In genomic region chr2:39337524-39337923, GRCm38 (mm10) we compare ENCODE assay signal across 25 mouse cellular contexts.
A peak's percentile ranks its signal among the peaks of the same experiment; 100 is the strongest.
DNase-seq lines count a peak whose midpoint lies in the region; ATAC-seq and TF ChIP-seq lines count a peak whose summit lies in the region.
"Had no signal": no experiment of that assay in that cellular context is flagged by ENCODE, and none has a peak within 500 bp of the region (broad histone marks: within the 10 kb centered on the region; RNA-seq: fewer than 3 reads in every experiment).

No protein-coding gene starts in this region.

- no peak overlapping the region for H3K9ac ChIP-seq in midbrain, embryonic 11.5 days (ENCODE audit: low read length)
- H3K9ac ChIP-seq in midbrain, postnatal 0 days (replicated peaks; ENCODE audit: low read length, poor library complexity, severe bottlenecking), result no peak overlapping the region
- H3K9ac ChIP-seq: forebrain, postnatal 0 days; heart, embryonic 12.5 days; heart, embryonic 15.5 days; hindbrain, embryonic 13.5 days; intestine, embryonic 15.5 days had no signal

- no peaks in the 10 kb centered on the region for H3K36me3 ChIP-seq in midbrain, embryonic 11.5 days (ENCODE audit: control insufficient read depth, insufficient read depth, low read length)
- H3K36me3 ChIP-seq in midbrain, postnatal 0 days (ENCODE audit: insufficient read depth, low read length), result no peaks in the 10 kb centered on the region
- H3K36me3 ChIP-seq: G1E; heart, embryonic 12.5 days; heart, embryonic 15.5 days; hindbrain, embryonic 10.5 days; hindbrain, embryonic 13.5 days; intestine, embryonic 15.5 days had no signal

- H3K27ac ChIP-seq in midbrain, embryonic 11.5 days (ENCODE audit: low read depth, low read length), result no peak overlapping the region
- H3K27ac ChIP-seq in midbrain, postnatal 0 days (ENCODE audit: low read depth, low read length), result no peak overlapping the region
- H3K27ac ChIP-seq: gastrocnemius, adult 2 months; heart, embryonic 15.5 days; hindbrain, embryonic 10.5 days; hindbrain, embryonic 13.5 days; intestine, embryonic 15.5 days had no signal

- H3K27me3 ChIP-seq in midbrain, embryonic 11.5 days (ENCODE audit: control insufficient read depth, insufficient read depth, low read length), result no peaks in the 10 kb centered on the region
- no peaks in the 10 kb centered on the region for H3K27me3 ChIP-seq in midbrain, postnatal 0 days (ENCODE audit: insufficient read depth, low read length)
- H3K27me3 ChIP-seq: CH12.LX; heart, embryonic 12.5 days; heart, embryonic 15.5 days; hindbrain, embryonic 13.5 days; intestine, embryonic 15.5 days had no signal

- no peak for DNase-seq in cerebellum, adult 11 months
- peak; percentile 12 for DNase-seq in midbrain, embryonic 11.5 days (ENCODE audit: low spot score, missing footprints)
- no peak for DNase-seq in midbrain, postnatal 0 days (ENCODE audit: low spot score)
- DNase-seq in cerebellum, postnatal 25 days, result peak; percentile 13 to 17
- DNase-seq in adrenal gland, postnatal 10 days, result no peak
- DNase-seq: adrenal gland, postnatal 14 days; forebrain, postnatal 0 days; gastrocnemius, adult 2 months; gastrocnemius, postnatal 14 days; heart, adult 11 months; heart, postnatal 10 days; heart, postnatal 36 days; kidney, adult 11 months; kidney, adult 8-10 months had no signal

- peak; percentile 64 for ATAC-seq in cerebellum, adult (ENCODE audit: insufficient number of reproducible peaks, low FRiP score, low TSS enrichment)
- ATAC-seq in midbrain, embryonic 11.5 days (ENCODE audit: low FRiP score), result no peak
- ATAC-seq in midbrain, postnatal 0 days (ENCODE audit: low FRiP score), result no peak
- ATAC-seq: forebrain, embryonic 14.5 days; forebrain, postnatal 0 days; hindbrain, embryonic 16.5 days; intestine, embryonic 15.5 days; Patski had no signal

- TF ChIP-seq CTCF in midbrain, postnatal 0 days (IDR thresholded peaks at IDR 0.05), result no peak

- no peak overlapping the region for H3K4me2 ChIP-seq in midbrain, embryonic 11.5 days
- no peak overlapping the region for H3K4me2 ChIP-seq in midbrain, postnatal 0 days (ENCODE audit: low read depth, low read length, poor library complexity, severe bottlenecking)
- H3K4me2 ChIP-seq: heart, embryonic 12.5 days; heart, embryonic 15.5 days; hindbrain, embryonic 13.5 days; intestine, embryonic 15.5 days had no signal

- H3K9me3 ChIP-seq in midbrain, embryonic 11.5 days (ENCODE audit: control insufficient read depth, low read length), result no peaks in the 10 kb centered on the region
- no peaks in the 10 kb centered on the region for H3K9me3 ChIP-seq in midbrain, postnatal 0 days (ENCODE audit: low read length)
- H3K9me3 ChIP-seq: G1E; heart, embryonic 12.5 days; heart, embryonic 15.5 days; hindbrain, embryonic 10.5 days; hindbrain, embryonic 13.5 days; intestine, embryonic 15.5 days had no signal

- no peaks in the 10 kb centered on the region for H3K4me1 ChIP-seq in midbrain, embryonic 11.5 days (ENCODE audit: control insufficient read depth, insufficient read depth, low read length)
- H3K4me1 ChIP-seq in midbrain, postnatal 0 days (ENCODE audit: insufficient read depth, low read length), result no peaks in the 10 kb centered on the region
- H3K4me1 ChIP-seq: heart, embryonic 12.5 days; heart, embryonic 15.5 days; hindbrain, embryonic 13.5 days; intestine, embryonic 15.5 days had no signal

- WGBS in midbrain, embryonic 11.5 days, result 88% methylated on average over 1 of the region's 1 CpGs
- WGBS in midbrain, postnatal 0 days, result 93% methylated on average over 1 of the region's 1 CpGs

- no peak overlapping the region for H3K4me3 ChIP-seq in midbrain, embryonic 11.5 days (ENCODE audit: low read depth, low read length)
- no peak overlapping the region for H3K4me3 ChIP-seq in midbrain, postnatal 0 days (ENCODE audit: low read depth, low read length)
- H3K4me3 ChIP-seq: gastrocnemius, adult 2 months; heart, embryonic 12.5 days; heart, embryonic 15.5 days; hindbrain, embryonic 10.5 days; hindbrain, embryonic 13.5 days; intestine, embryonic 15.5 days had no signal

Comparison
In these comparisons a context has a peak if more than half of its experiments do, and no peak if none do; other contexts are left out.
1. DNase-seq: peak in midbrain, embryonic 11.5 days (single experiment) and cerebellum, postnatal 25 days (2 of 2); none in cerebellum, adult 11 months (single experiment), midbrain, postnatal 0 days (single experiment) and adrenal gland, postnatal 10 days (single experiment).